Mouse (Mus musculus) limb, embryonic 13.5 days (tissue): ENCODE measurements at regions not wholly inside any gene's neighbourhood (a gene's known extent, or its start where the extent isn't known, plus 50 kb on each side); places are given as distances from the start of the nearest gene placed in this dataset.
"Not testable (repeated sequence)": the region's sequence is repeated elsewhere in the genome, so short reads cannot be mapped to it uniquely, and the experiment has no call there.

Experiments used
- ATAC-seq: fragments of 200-750 bp; cut with Nextera tagmentation; 2 replicates; pipeline ENCODE4 v1.8.0; 2017; ENCODE audit warnings: low read depth, moderate number of reproducible peaks, moderate TSS enrichment; ENCODE audit not compliant: low FRiP score
- H3K27ac ChIP-seq: fragments of 300-500 bp; sonication (generic); 2 replicates; pipeline ENCODE4 v1.5.1; 2015; ENCODE audit warnings: inconsistent platforms, mild to moderate bottlenecking, moderate library complexity
- H3K27me3 ChIP-seq: fragments of 300-500 bp; sonication (generic); 2 replicates; pipeline ENCODE4 v1.6.1; 2015; ENCODE audit warnings: mild to moderate bottlenecking, inconsistent platforms
- H3K36me3 ChIP-seq: fragments of 300-500 bp; sonication (generic); 2 replicates; pipeline ENCODE4 v1.6.1; 2015; ENCODE audit warnings: inconsistent platforms, mild to moderate bottlenecking, moderate library complexity
- H3K4me1 ChIP-seq: fragments of 300-500 bp; sonication (generic); 2 replicates; pipeline ENCODE4 v1.6.1; 2015; ENCODE audit warnings: inconsistent platforms
- H3K4me2 ChIP-seq: fragments of 300-500 bp; sonication (generic); replicated peaks from 2 replicates; pipeline ENCODE4 v1.6.1; 2015; ENCODE audit warnings: inconsistent platforms, mild to moderate bottlenecking, moderate library complexity
- H3K4me3 ChIP-seq: fragments of 300-500 bp; sonication (generic); 2 replicates; pipeline ENCODE4 v1.5.1; 2015; ENCODE audit warnings: moderate library complexity, mild to moderate bottlenecking, inconsistent platforms
- H3K9ac ChIP-seq: fragments of 300-500 bp; sonication (generic); 2 replicates; pipeline ENCODE4 v1.6.1; 2015; ENCODE audit warnings: mild to moderate bottlenecking, inconsistent platforms
- H3K9me3 ChIP-seq: fragments of 300-500 bp; sonication (generic); 2 replicates; pipeline ENCODE4 v1.6.1; 2016; ENCODE audit warnings: inconsistent platforms
- WGBS: fragments of 180-500 bp; shearing (Covaris S2); methylation state at CpG from one replicate; pipeline ENCODE4 v1.1.7; 2015; 5-methylcytosine and 5-hydroxymethylcytosine counted together

GRCm38 (mm10) chr16:9085977-9086376, 256.1 kb downstream of the 1810013L24Rik start:
- WGBS, result 85% methylated on average over 5 of the region's 5 CpGs
- H3K9me3 ChIP-seq, result no peaks in the 10 kb centered on the region
- H3K27me3 ChIP-seq, result no peaks in the 10 kb centered on the region
- no peak overlapping the region for H3K4me2 ChIP-seq
- H3K27ac ChIP-seq, result no peak overlapping the region
- H3K36me3 ChIP-seq, result no peaks in the 10 kb centered on the region
- H3K4me3 ChIP-seq, result no peak overlapping the region
- no peaks in the 10 kb centered on the region for H3K4me1 ChIP-seq
- H3K9ac ChIP-seq, result no peak overlapping the region
- ATAC-seq, result no peak

- H3K27me3 ChIP-seq, result no peaks in the 10 kb centered on the region
- no peaks in the 10 kb centered on the region for H3K36me3 ChIP-seq
- no peaks in the 10 kb centered on the region for H3K9me3 ChIP-seq
- peak overlapping the region; percentile 17; the same call in 1 of the 2 replicates for H3K4me2 ChIP-seq
- H3K27ac ChIP-seq, result peak overlapping the region; percentile 44; the same call in 1 of the 2 replicates
- H3K4me3 ChIP-seq, result no peak overlapping the region
- H3K9ac ChIP-seq, result no peak overlapping the region; the same call in 1 of the 2 replicates
- ATAC-seq, result no peak
- H3K4me1 ChIP-seq, result peaks cover 21% of the 10 kb centered on the region
- 73% methylated on average over 6 of the region's 6 CpGs for WGBS
Measured at GRCm38 (mm10) chr16:9091790-9092189, 261.9 kb downstream of the 1810013L24Rik start.

- Histone ChIP-seq H3K36me3 (no peaks in the 10 kb centered on the region), H3K27me3 (no peaks in the 10 kb centered on the region), H3K4me2 (peak overlapping the region; percentile 17), H3K27ac (peak overlapping the region; percentile 63; the same call in 1 of the 2 replicates), H3K9me3 (no peaks in the 10 kb centered on the region), H3K4me3 (no peak overlapping the region), H3K4me1 (peaks cover 21% of the 10 kb centered on the region), H3K9ac (no peak overlapping the region)
- ATAC-seq, result peak; percentile 62; the same call in 1 of the 2 replicates
- 27% methylated on average over 11 of the region's 11 CpGs for WGBS
Measured at GRCm38 (mm10) chr16:9092191-9092848, 262.4 kb downstream of the 1810013L24Rik start.

GRCm38 (mm10) chr16:9093593-9093992, 263.7 kb downstream of the 1810013L24Rik start:
- Histone ChIP-seq H3K4me1 (peaks cover 21% of the 10 kb centered on the region), H3K36me3 (no peaks in the 10 kb centered on the region), H3K9ac (no peak overlapping the region), H3K4me2 (no peak overlapping the region), H3K27ac (0 out of 2 replicates have a peak overlapping the region, but pooled peaks have one; percentile 58), H3K9me3 (no peaks in the 10 kb centered on the region), H3K4me3 (no peak overlapping the region), H3K27me3 (no peaks in the 10 kb centered on the region)
- ATAC-seq, result peak; percentile 84
- 5% methylated on average over 2 of the region's 2 CpGs for WGBS

GRCm38 (mm10) chr16:9094201-9094600, 264.3 kb downstream of the 1810013L24Rik start:
- no peaks in the 10 kb centered on the region for H3K9me3 ChIP-seq
- no peaks in the 10 kb centered on the region for H3K27me3 ChIP-seq
- H3K9ac ChIP-seq, result no peak overlapping the region
- no peak overlapping the region for H3K4me3 ChIP-seq
- WGBS, result 60% methylated on average over 5 of the region's 5 CpGs
- H3K4me1 ChIP-seq, result peaks cover 21% of the 10 kb centered on the region
- no peaks in the 10 kb centered on the region for H3K36me3 ChIP-seq
- peak; percentile 28; the same call in 1 of the 2 replicates for ATAC-seq
- peak overlapping the region; percentile 58; the same call in 1 of the 2 replicates for H3K27ac ChIP-seq
- no peak overlapping the region for H3K4me2 ChIP-seq

GRCm38 (mm10) chr16:9106211-9106610, 276.3 kb downstream of the 1810013L24Rik start:
- 94% methylated on average over 11 of the region's 11 CpGs for WGBS
- H3K4me1 ChIP-seq, result no peaks in the 10 kb centered on the region

GRCm38 (mm10) chr16:9106676-9107075, 276.8 kb downstream of the 1810013L24Rik start:
- not testable (repeated sequence) for H3K9ac ChIP-seq, H3K27me3 ChIP-seq, H3K36me3 ChIP-seq, H3K9me3 ChIP-seq, H3K27ac ChIP-seq, H3K4me2 ChIP-seq, H3K4me1 ChIP-seq, H3K4me3 ChIP-seq, ATAC-seq
- WGBS, result 94% methylated on average over 7 of the region's 8 CpGs

More at GRCm38 (mm10) chr16:9106211-9106610, 276.3 kb downstream of the 1810013L24Rik start:
- ATAC-seq, result no peak
- Histone ChIP-seq H3K27ac (no peak overlapping the region), H3K4me3 (no peak overlapping the region), H3K27me3 (no peaks in the 10 kb centered on the region), H3K4me2 (no peak overlapping the region), H3K9ac (no peak overlapping the region), H3K36me3 (no peaks in the 10 kb centered on the region), H3K9me3 (no peaks in the 10 kb centered on the region; the same call in 1 of the 2 replicates)

GRCm38 (mm10) chr16:9113801-9114200, 283.9 kb downstream of the 1810013L24Rik start:
- ATAC-seq, result no peak
- no peak overlapping the region for H3K4me2 ChIP-seq
- peaks cover 3% of the 10 kb centered on the region; the same call in 1 of the 2 replicates for H3K9me3 ChIP-seq
- H3K27ac ChIP-seq, result no peak overlapping the region
- no peaks in the 10 kb centered on the region for H3K36me3 ChIP-seq
- H3K27me3 ChIP-seq, result no peaks in the 10 kb centered on the region
- no peak overlapping the region for H3K4me3 ChIP-seq
- no peaks in the 10 kb centered on the region for H3K4me1 ChIP-seq
- 88% methylated on average over 3 of the region's 3 CpGs for WGBS
- no peak overlapping the region for H3K9ac ChIP-seq

GRCm38 (mm10) chr16:9115548-9115947, 285.6 kb downstream of the 1810013L24Rik start:
- H3K36me3 ChIP-seq, result no peaks in the 10 kb centered on the region
- H3K27me3 ChIP-seq, result no peaks in the 10 kb centered on the region
- H3K4me3 ChIP-seq, result no peak overlapping the region
- peaks cover 3% of the 10 kb centered on the region; the same call in 1 of the 2 replicates for H3K9me3 ChIP-seq
- no peaks in the 10 kb centered on the region for H3K4me1 ChIP-seq
- WGBS, result 29% methylated on average over 5 of the region's 5 CpGs
- no peak overlapping the region for H3K9ac ChIP-seq
- no peak overlapping the region for H3K27ac ChIP-seq
- no peak overlapping the region for H3K4me2 ChIP-seq
- ATAC-seq, result no peak

- Histone ChIP-seq H3K27ac (no peak overlapping the region), H3K4me1 (no peaks in the 10 kb centered on the region), H3K4me3 (no peak overlapping the region), H3K9ac (no peak overlapping the region), H3K9me3 (no peaks in the 10 kb centered on the region), H3K36me3 (no peaks in the 10 kb centered on the region), H3K27me3 (no peaks in the 10 kb centered on the region), H3K4me2 (no peak overlapping the region)
- 82% methylated on average over 2 of the region's 2 CpGs for WGBS
- ATAC-seq, result no peak
Measured at GRCm38 (mm10) chr16:9121581-9121980, 291.7 kb downstream of the 1810013L24Rik start.

GRCm38 (mm10) chr16:9132113-9132512, 302.2 kb downstream of the 1810013L24Rik start:
- H3K9ac ChIP-seq, result no peak overlapping the region
- H3K27ac ChIP-seq, result no peak overlapping the region
- ATAC-seq, result no peak
- no peak overlapping the region for H3K4me3 ChIP-seq
- no peaks in the 10 kb centered on the region for H3K27me3 ChIP-seq
- no peaks in the 10 kb centered on the region for H3K9me3 ChIP-seq
- H3K36me3 ChIP-seq, result no peaks in the 10 kb centered on the region
- no peaks in the 10 kb centered on the region for H3K4me1 ChIP-seq
- H3K4me2 ChIP-seq, result no peak overlapping the region
- WGBS, result 63% methylated on average over 3 of the region's 3 CpGs

GRCm38 (mm10) chr16:9132778-9133177, 302.9 kb downstream of the 1810013L24Rik start:
- Histone ChIP-seq H3K36me3 (no peaks in the 10 kb centered on the region), H3K27me3 (no peaks in the 10 kb centered on the region), H3K9me3 (no peaks in the 10 kb centered on the region), H3K4me3 (no peak overlapping the region), H3K9ac (no peak overlapping the region), H3K4me2 (no peak overlapping the region), H3K4me1 (no peaks in the 10 kb centered on the region), H3K27ac (no peak overlapping the region)
- no peak for ATAC-seq

GRCm38 (mm10) chr16:9135377-9135776, 305.5 kb downstream of the 1810013L24Rik start:
- no peak overlapping the region for H3K4me3 ChIP-seq
- H3K27ac ChIP-seq, result no peak overlapping the region
- no peaks in the 10 kb centered on the region for H3K4me1 ChIP-seq
- no peaks in the 10 kb centered on the region for H3K27me3 ChIP-seq
- ATAC-seq, result no peak
- H3K4me2 ChIP-seq, result no peak overlapping the region
- H3K36me3 ChIP-seq, result no peaks in the 10 kb centered on the region
- 83% methylated on average over 8 of the region's 8 CpGs for WGBS
- H3K9ac ChIP-seq, result no peak overlapping the region
- no peaks in the 10 kb centered on the region for H3K9me3 ChIP-seq
